Mouse (Mus musculus) Patski (cell line): ENCODE measurements around the gene Tns1. TPM values are rescaled to one million over a fixed set of nuclear protein-coding genes. Genes with fewer than 3 reads are reported as not detected.

Source experiments
- ATAC-seq: fragments of 100-300 bp; one replicate; pipeline ENCODE4 v1.8.0; 2021
- CTCF ChIA-PET: fragments of 350-600 bp; sonication (Branson Sonifier 250); formaldehyde crosslinking; loops from one replicate; lab custom pipeline; 2022; ENCODE audit warnings: inconsistent platforms; lab: Charles Lee
- POLR2A ChIA-PET: fragments of 350-600 bp; sonication (Branson Sonifier 250); formaldehyde crosslinking; loops from one replicate; lab custom pipeline; 2022; ENCODE audit warnings: antibody characterized with exemption, inconsistent platforms; lab: Charles Lee
- DNase-seq: peaks from one replicate; pipeline ENCODE4 v3.0.0-alpha.2; 2011; ENCODE audit warnings: low read depth, low spot score
- H3K27me3 ChIP-seq: fragments of 371-371 bp; one replicate; pipeline ENCODE4 v1.5.1; 2021
- CTCF ChIP-seq: fragments of 100-300 bp; IDR thresholded peaks from one replicate; pipeline ENCODE4 v1.5.1; 2021
- in situ Hi-C: fragments of 300-500 bp; cut with MboI; formaldehyde crosslinking; loops from 3 replicates; pipeline ENCODE4 v1.11.1; 2018; ENCODE audit warnings: low pct_unique_long_range_greater_than_20kb, mixed read lengths
- polyA plus RNA-seq: library from polyadenylated mRNA; unstranded; gene quantifications from one replicate; pipeline ENCODE4 v1.2.3, GENCODE M21; 2021

The Tns1 gene
- polyA plus RNA-seq, 1 experiment from 2014 or later: 393 TPM

GRCm38 (mm10) chr1:73979214-73979613, 145.0 kb downstream of the Tns1 start:
- ChIA-PET CTCF (interaction anchor here (1.0 kb wide), 1 partner anchor 78 kb away, joined by 4 read pairs; no protein-coding TSS in a partner anchor), POLR2A (no interaction called here)
- ATAC-seq (no peak), DNase-seq (no peak)
- in situ Hi-C loops: no loop called here
- no peak for TF ChIP-seq CTCF
- no peaks in the 10 kb centered on the region for H3K27me3 ChIP-seq

DNA sequence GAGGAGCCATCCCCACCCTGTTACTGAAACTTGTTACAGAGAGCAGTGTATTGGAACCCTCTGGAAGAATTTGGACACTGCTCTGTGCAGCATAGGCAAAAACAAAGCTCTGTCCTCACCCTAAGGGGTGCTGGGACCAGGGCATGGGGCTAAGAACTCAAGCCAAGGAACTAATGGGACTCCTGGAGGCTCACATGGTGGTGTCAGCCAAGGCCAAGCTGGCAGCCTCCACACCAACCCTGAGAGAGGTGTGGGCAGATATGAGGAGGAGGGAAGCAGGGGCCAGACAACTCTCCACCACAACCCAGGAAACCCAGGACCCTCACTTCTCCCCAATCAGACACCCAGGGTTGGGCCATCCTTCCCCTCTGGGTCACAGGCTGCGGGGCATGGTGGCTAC, 145.7 kb downstream of the Tns1 start:
- ATAC-seq: no peak
- ChIA-PET CTCF (no interaction called here), POLR2A (interaction anchor here (0.6 kb wide), 1 partner anchor 66 kb away, joined by 3 read pairs; no protein-coding TSS in a partner anchor)
- in situ Hi-C loops: no loop called here
- TF ChIP-seq CTCF: no peak
- DNase-seq: no peak
- H3K27me3 ChIP-seq: no peaks in the 10 kb centered on the region

GRCm38 (mm10) chr1:73973992-73974391, 150.3 kb downstream of the Tns1 start:
- ChIA-PET CTCF (no interaction called here), POLR2A (interaction anchor here (0.9 kb wide), 1 partner anchor 15 kb away, joined by 3 read pairs; no protein-coding TSS in a partner anchor)
- in situ Hi-C loops: no loop called here
- ATAC-seq: no peak
- H3K27me3 ChIP-seq: no peaks in the 10 kb centered on the region
- DNase-seq: no peak
- no peak for TF ChIP-seq CTCF

DNA sequence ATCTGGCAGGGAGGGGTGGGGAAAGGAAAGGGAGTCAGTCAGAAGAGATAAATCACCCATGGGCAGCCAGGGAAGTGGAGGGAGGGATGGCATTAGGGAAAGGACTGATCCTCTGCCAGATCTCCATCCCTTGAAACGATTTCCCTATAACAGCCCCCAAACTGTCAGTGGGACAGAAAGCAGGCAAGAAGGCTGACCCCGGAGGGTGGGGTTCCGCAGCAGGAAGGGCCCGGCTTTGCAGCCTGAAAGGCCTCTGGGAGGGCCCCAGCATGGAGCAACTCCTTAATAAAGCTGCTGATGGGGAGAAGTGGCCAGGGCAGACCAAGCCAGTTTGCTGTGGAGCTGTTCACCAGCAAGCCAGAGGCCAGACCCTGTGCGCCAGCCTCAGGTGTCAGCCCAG, 151.5 kb downstream of the Tns1 start:
- H3K27me3 ChIP-seq: no peaks in the 10 kb centered on the region
- in situ Hi-C loops: no loop called here
- ChIA-PET POLR2A (no interaction called here), CTCF (no interaction called here)
- no peak for TF ChIP-seq CTCF
- DNase-seq (no peak), ATAC-seq (no peak)

DNA sequence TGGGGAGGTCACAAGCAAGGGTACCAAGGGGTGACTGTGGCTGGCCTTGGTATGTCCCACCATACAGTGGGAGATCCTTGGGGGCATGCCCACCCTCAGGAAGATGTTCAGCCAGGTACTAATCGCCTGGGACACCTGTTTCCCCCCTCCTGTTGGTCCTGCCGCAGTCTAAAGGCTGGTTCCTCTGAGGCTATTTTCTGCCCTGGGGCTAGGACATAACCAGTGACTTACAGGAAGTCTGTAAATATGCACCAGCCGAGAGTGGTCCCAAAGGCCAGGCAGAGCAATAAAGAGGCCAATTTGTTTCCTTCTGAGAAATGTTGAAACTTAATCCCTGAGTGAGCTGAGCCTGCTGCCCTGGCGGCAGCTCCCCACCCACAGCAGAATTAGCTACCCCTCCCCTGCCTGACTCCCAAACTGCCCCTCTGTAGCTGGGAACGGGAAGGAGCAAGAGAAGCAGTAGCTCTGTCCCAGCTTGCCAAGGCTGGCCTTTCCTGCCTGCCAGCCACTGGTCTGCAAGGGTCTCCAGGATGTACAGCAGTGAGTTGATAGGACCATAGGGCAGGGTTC, 154.0 kb downstream of the Tns1 start:
- ATAC-seq: no peak
- DNase-seq: no peak
- CTCF ChIA-PET: no interaction called here
- POLR2A ChIA-PET: interaction anchor here (1.1 to 1.6 kb wide), 3 partner anchors 15 to 24 kb away, joined by 4 read pairs; no protein-coding TSS in a partner anchor
- H3K27me3 ChIP-seq: no peaks in the 10 kb centered on the region
- TF ChIP-seq CTCF: no peak
- in situ Hi-C loops: no loop called here

GRCm38 (mm10) chr1:73968712-73969511, 155.3 kb downstream of the Tns1 start:
- H3K27me3 ChIP-seq: no peaks in the 10 kb centered on the region
- ChIA-PET CTCF (no interaction called here), POLR2A (interaction anchor here (1.0 to 1.4 kb wide), 2 partner anchors 17 to 36 kb away, joined by 4 to 5 read pairs; no protein-coding TSS in a partner anchor)
- DNase-seq: no peak
- in situ Hi-C loops: no loop called here
- TF ChIP-seq CTCF: no peak
- peak; percentile 25 for ATAC-seq

DNA sequence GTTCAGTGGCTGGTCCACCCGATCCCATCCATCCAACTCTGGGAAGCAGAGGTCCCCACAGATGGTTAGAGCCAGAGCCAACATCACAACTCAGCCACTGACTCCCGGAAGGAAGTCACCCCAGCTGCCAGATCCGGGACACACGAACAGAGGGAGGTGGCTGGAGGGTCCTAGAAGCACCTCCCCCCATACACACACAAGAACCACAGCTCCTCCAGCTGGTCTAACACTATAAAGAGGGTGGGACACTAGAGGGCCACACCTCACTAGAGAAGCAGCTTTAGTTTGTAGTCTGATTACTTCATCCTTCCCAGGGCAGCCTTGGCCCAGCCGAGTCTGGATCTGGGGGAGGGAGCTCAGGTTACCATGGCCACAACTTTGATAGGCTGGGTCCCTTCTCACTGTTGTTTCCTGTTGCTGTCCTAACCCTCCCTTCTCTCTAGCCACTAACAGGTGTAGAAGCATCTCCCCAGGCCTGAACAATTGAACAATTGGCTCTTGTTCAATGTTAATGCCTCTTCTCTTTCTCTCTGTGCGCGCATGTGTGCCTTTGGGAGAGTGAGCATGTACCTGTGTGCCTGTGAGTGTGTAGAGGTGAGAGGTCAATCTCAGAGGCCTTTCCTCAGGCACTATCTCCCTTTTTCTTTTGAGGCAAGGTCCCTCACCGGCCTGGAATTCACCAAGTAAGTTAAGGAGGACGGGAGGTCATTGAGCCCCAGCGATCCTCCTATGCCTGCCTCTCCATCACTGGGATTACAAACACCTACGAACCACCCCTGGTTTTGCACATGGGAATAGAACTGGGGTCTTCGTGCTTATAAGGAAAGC, 157.6 kb downstream of the Tns1 start:
- CTCF ChIA-PET: no interaction called here
- peak; percentile 35 for ATAC-seq
- no peak for DNase-seq

DNA sequence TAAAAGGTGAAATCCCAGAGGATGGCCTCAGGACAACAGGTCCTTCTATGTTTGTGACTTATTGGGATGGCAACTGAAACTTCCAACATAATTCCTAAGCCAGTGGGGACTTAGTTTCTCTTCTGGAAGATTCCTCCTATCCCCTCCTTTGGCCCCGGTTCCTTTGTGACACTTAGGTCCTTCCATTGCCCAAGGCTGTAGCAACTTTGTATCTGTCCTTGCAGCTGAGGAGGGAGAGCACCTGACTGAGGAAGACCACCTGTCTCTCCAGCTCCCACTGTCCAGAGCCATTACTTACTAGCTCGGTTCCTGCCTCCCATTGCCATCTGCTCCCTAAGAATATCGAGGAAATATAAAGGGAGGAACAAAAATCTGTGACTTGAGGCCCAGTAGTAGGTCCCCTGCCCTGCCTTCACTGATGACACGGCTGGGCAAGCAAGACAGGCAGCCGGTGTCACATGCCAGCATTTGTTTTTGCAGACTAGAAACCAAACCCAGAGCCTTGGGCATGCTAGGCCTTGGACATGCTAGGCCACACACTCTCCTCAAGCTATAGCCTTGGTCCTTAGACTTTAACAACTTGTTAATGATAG, 160.0 kb downstream of the Tns1 start:
- H3K27me3 ChIP-seq: no peaks in the 10 kb centered on the region
- no peak for TF ChIP-seq CTCF
- ATAC-seq: no peak
- ChIA-PET POLR2A (interaction anchor here (0.6 to 1.5 kb wide), 3 partner anchors 13 to 67 kb away, joined by 3 to 6 read pairs (median 4); no protein-coding TSS in a partner anchor), CTCF (no interaction called here)
- in situ Hi-C loops: no loop called here
- no peak for DNase-seq

More for the DNA sequence above, 157.6 kb downstream of the Tns1 start:
- in situ Hi-C loops: no loop called here
- no peak for TF ChIP-seq CTCF
- POLR2A ChIA-PET: interaction anchor here (0.7 to 1.1 kb wide), 4 partner anchors 11 to 36 kb away, joined by 3 to 6 read pairs (median 3); no protein-coding TSS in a partner anchor
- no peaks in the 10 kb centered on the region for H3K27me3 ChIP-seq

DNA sequence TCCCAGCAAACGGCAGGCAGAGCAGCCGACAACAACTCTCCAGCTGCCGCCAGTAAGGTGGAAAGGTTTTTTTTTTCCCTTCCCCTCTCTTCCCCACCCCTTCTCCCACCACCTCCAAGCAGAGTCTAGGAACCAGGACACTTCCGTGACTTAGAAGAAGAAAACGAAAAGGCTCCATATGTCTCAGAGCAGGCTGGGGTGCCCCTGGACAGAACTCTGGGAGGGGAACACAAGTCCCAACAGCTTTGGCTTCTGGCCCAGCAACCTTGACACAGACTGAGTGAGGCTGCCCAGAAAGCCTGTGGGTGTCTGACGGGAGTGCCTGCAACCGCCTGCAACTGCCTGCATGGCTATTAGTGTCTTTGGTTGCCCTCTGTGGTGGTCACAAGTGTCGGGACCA, 160.6 kb downstream of the Tns1 start:
- ATAC-seq (no peak), DNase-seq (no peak)
- POLR2A ChIA-PET: interaction anchor here (0.6 to 1.5 kb wide), 3 partner anchors 13 to 67 kb away, joined by 3 to 6 read pairs (median 4); no protein-coding TSS in a partner anchor
- H3K27me3 ChIP-seq: no peaks in the 10 kb centered on the region
- no peak for TF ChIP-seq CTCF
- CTCF ChIA-PET: interaction anchor here (1.7 kb wide), 1 partner anchor 10 kb away, joined by 4 read pairs; no protein-coding TSS in a partner anchor
- in situ Hi-C loops: no loop called here
